Mouse (Mus musculus) brain, embryonic 14.5 days (tissue): ENCODE measurements around the gene Xylt1.

Source experiments
- CTCF ChIP-seq: fragments of 200-500 bp; IDR thresholded peaks from 2 replicates; pipeline ENCODE4 v1.5.1; 2012; ENCODE audit warnings: inconsistent platforms, mild to moderate bottlenecking, moderate library complexity, borderline replicate concordance; ENCODE audit not compliant: insufficient read depth, insufficient read length; ENCODE audit errors: extremely low read depth
- POLR2A ChIP-seq: fragments of 200-500 bp; IDR thresholded peaks from 2 replicates; pipeline ENCODE4 v1.6.1; 2012; ENCODE audit warnings: mild to moderate bottlenecking, inconsistent platforms, borderline replicate concordance; ENCODE audit not compliant: poor library complexity, insufficient read depth, insufficient read length, severe bottlenecking; ENCODE audit errors: extremely low read depth

GRCm38 (mm10) chr7:117480831-117481230 lies 100.1 kb downstream of the Xylt1 start:
- TF ChIP-seq CTCF (no peak), POLR2A (no peak)
